Mouse (Mus musculus): Measurements from ENCODE around the gene Rad18. TPM values are rescaled to one million over a fixed set of nuclear protein-coding genes. Genes with fewer than 3 reads are reported as not detected.
A peak's percentile ranks its signal among the peaks of the same experiment; 100 is the strongest.

Rad18 gene
- polyA plus RNA-seq (2014; fragmentation: Nextera tagmentation; extraction: Ambion mirVana): 14.4 and 14.9 TPM in 2 replicates

DNA sequence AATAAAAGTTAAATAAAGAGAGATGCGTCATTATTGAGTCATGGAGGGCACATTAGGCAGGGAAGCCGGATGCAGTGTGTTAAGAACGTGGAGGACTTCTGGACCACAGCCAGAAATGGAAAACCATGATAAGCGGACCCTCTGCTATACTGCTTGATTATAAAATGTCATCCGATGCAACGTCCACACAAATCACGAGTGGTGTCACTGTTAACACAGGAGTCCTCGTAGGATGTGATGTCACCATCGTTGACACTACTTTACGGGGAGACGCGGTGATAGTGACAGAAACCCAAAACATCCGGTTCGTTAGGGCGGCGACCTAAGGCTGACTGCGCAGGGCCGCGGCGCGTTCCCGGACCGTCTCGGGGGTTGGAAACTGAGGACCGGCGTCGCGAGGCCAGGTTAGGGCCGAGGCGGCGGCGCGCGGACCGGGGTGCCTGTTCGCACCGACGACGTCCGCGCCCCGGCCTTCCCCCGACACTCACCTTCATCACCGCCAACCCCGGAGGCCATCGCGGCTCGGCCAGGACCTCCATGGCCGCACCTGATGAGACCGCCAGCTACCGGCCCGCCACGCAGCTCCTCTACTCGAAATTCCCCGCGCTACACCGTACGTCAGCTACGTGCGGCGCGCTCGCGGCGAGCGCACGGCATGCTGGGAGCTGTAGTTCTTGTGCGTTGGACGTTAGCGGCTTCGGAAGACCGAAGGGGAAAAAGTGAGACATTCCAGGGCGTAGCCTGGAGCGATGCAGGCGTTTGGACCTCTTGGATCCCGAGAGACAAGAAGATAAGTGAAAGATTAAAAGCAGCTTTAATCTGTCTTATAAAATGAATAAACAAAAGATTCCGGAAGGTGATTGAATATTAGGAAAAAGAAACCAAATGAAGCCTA, at the start of gene Rad18:
Gene Rad18 (minus strand): TSS at position 631 of the 895 bp plus-strand sequence.
- no peak within 1 kb of the TSS for H3K27ac ChIP-seq
- H3K36me3 ChIP-seq (replicated peaks; ENCODE audit: control insufficient read depth, insufficient read depth): no peaks in the 10 kb centered on the region
- DNase-seq (ENCODE audit: low spot score) (peak; percentile 92), ATAC-seq (ENCODE audit: low FRiP score) (peak; percentile 92)
- peak within 1 kb of the TSS; percentile 82 for H3K4me2 ChIP-seq (replicated peaks)
- 0 out of 2 replicates have a peak, but pooled peaks cover 5% of the 10 kb centered on the region for H3K27me3 ChIP-seq (ENCODE audit: control insufficient read depth, insufficient read depth, low read length)
- H3K9me3 ChIP-seq (ENCODE audit: control insufficient read depth, low read length): no peaks in the 10 kb centered on the region
- peak within 1 kb of the TSS; percentile 88 for H3K4me3 ChIP-seq (replicated peaks; ENCODE audit: low read length)
- no peaks in the 10 kb centered on the region for H3K4me1 ChIP-seq (replicated peaks; ENCODE audit: control insufficient read depth, insufficient read depth, low read length)
- peak within 1 kb of the TSS; percentile 53 for H3K9ac ChIP-seq
- WGBS: under 1% methylated on average over 77 of the region's 77 CpGs

- Histone ChIP-seq H3K4me3 (replicated peaks; ENCODE audit: low read length) (no peak overlapping the region), H3K27me3 (ENCODE audit: control insufficient read depth, insufficient read depth, low read length) (no peaks in the 10 kb centered on the region), H3K9ac (no peak overlapping the region), H3K27ac (no peak overlapping the region), H3K4me2 (replicated peaks) (no peak overlapping the region), H3K9me3 (ENCODE audit: control insufficient read depth, low read length) (no peaks in the 10 kb centered on the region), H3K36me3 (replicated peaks; ENCODE audit: control insufficient read depth, insufficient read depth) (peaks cover 89% of the 10 kb centered on the region), H3K4me1 (replicated peaks; ENCODE audit: control insufficient read depth, insufficient read depth, low read length) (no peaks in the 10 kb centered on the region)
- ATAC-seq (ENCODE audit: low FRiP score) (no peak), DNase-seq (ENCODE audit: low spot score) (no peak)
- 81% methylated on average over 2 of the region's 2 CpGs for WGBS
These were observed 45.8 kb upstream of the Rad18 start for GRCm38 (mm10) chr6:112742297-112742696.

DNA sequence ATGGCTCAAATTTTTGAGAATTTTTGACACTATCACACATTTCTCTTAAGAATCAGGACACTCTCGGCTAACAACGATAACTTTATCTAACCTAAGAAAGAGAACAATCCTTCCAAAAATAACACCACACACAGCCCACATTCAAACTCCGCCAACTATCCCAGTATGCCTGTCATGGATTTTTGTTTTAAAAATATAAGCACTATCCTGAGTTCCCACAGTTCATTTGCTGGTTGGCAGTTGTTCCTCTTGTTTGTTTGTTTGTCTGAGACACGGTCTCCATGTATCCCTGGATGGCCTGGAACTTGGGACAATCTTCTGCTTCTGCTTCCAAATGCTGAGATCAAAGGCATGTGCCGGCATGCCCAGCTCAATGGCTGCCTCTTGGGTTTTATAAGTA, 45.3 kb upstream of the Rad18 start:
- Histone ChIP-seq H3K4me3 (replicated peaks; ENCODE audit: low read length) (no peak overlapping the region), H3K36me3 (replicated peaks; ENCODE audit: control insufficient read depth, insufficient read depth) (peaks cover 91% of the 10 kb centered on the region), H3K27ac (no peak overlapping the region), H3K9me3 (ENCODE audit: control insufficient read depth, low read length) (no peaks in the 10 kb centered on the region), H3K27me3 (ENCODE audit: control insufficient read depth, insufficient read depth, low read length) (no peaks in the 10 kb centered on the region), H3K4me2 (replicated peaks) (no peak overlapping the region), H3K4me1 (replicated peaks; ENCODE audit: control insufficient read depth, insufficient read depth, low read length) (no peaks in the 10 kb centered on the region), H3K9ac (no peak overlapping the region)
- DNase-seq (ENCODE audit: low spot score) (no peak), ATAC-seq (ENCODE audit: low FRiP score) (no peak)
- WGBS: 95% methylated on average over 5 of the region's 5 CpGs

DNA sequence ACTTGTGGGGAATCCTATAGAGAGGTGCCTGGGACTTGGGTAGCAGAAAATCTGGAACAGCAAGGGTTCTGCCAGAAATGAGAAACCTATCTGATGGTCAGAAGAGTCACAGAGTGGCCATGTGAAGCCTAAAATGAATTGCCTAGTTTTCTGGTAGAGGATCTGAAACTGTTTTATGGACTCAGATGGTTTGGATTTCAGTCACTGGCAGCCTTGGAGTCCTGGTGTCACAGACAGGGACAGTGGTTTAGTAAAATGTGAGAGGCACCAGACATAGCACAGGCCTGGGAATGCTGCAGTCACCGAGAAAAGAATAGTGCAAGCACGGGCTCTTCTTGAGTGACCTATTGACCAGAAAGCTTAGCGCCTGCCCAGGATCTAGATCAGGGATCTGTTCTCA, 43.1 kb upstream of the Rad18 start:
- Histone ChIP-seq H3K4me2 (replicated peaks) (no peak overlapping the region), H3K27ac (no peak overlapping the region), H3K4me1 (replicated peaks; ENCODE audit: control insufficient read depth, insufficient read depth, low read length) (no peaks in the 10 kb centered on the region), H3K9me3 (ENCODE audit: control insufficient read depth, low read length) (no peaks in the 10 kb centered on the region), H3K27me3 (ENCODE audit: control insufficient read depth, insufficient read depth, low read length) (no peaks in the 10 kb centered on the region), H3K9ac (no peak overlapping the region), H3K36me3 (replicated peaks; ENCODE audit: control insufficient read depth, insufficient read depth) (peaks cover 90% of the 10 kb centered on the region), H3K4me3 (replicated peaks; ENCODE audit: low read length) (no peak overlapping the region)
- 88% methylated on average over 3 of the region's 3 CpGs for whole genome bisulfite sequencing
- no peak for DNase-seq (ENCODE audit: low spot score)
- no peak for ATAC-seq (ENCODE audit: low FRiP score)

- WGBS: 90% methylated on average over 6 of the region's 6 CpGs
- H3K27me3 ChIP-seq (ENCODE audit: control insufficient read depth, insufficient read depth, low read length): no peaks in the 10 kb centered on the region
- no peak overlapping the region for H3K4me3 ChIP-seq (replicated peaks; ENCODE audit: low read length)
- no peaks in the 10 kb centered on the region for H3K4me1 ChIP-seq (replicated peaks; ENCODE audit: control insufficient read depth, insufficient read depth, low read length)
- ATAC-seq (ENCODE audit: low FRiP score) (no peak), DNase-seq (ENCODE audit: low spot score) (no peak)
- no peak overlapping the region for H3K9ac ChIP-seq
- no peak overlapping the region for H3K4me2 ChIP-seq (replicated peaks)
- H3K9me3 ChIP-seq (ENCODE audit: control insufficient read depth, low read length): no peaks in the 10 kb centered on the region
- H3K27ac ChIP-seq: no peak overlapping the region
- H3K36me3 ChIP-seq (replicated peaks; ENCODE audit: control insufficient read depth, insufficient read depth): peaks cover 90% of the 10 kb centered on the region
These were observed 42.4 kb upstream of the Rad18 start for GRCm38 (mm10) chr6:112738924-112739323.

DNA sequence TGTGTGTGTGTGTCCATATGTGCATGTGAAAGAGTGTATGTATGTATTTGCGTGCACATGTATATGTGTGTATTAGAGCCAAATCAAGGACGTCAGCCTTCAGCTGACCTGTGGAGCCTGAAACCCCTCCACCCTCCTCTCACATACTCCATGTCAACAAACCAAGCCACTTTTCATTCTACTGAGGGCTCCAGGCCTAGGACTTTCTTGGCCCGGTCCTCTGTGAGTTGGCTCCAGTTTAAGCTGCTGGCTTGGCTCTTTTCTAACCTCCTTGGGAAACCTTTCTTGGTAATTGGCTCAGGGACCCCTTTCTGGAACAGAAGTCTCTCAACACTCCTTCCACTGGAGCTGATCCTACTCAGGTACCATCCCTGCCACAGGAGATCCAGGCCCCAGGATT, 40.0 kb upstream of the Rad18 start:
- H3K36me3 ChIP-seq (replicated peaks; ENCODE audit: control insufficient read depth, insufficient read depth): peaks cover 97% of the 10 kb centered on the region
- no peaks in the 10 kb centered on the region for H3K27me3 ChIP-seq (ENCODE audit: control insufficient read depth, insufficient read depth, low read length)
- no peak overlapping the region for H3K27ac ChIP-seq
- WGBS: 99% methylated on average over 3 of the region's 3 CpGs
- H3K4me1 ChIP-seq (replicated peaks; ENCODE audit: control insufficient read depth, insufficient read depth, low read length): no peaks in the 10 kb centered on the region
- no peak for DNase-seq (ENCODE audit: low spot score)
- H3K9me3 ChIP-seq (ENCODE audit: control insufficient read depth, low read length): no peaks in the 10 kb centered on the region
- no peak overlapping the region for H3K9ac ChIP-seq
- no peak for ATAC-seq (ENCODE audit: low FRiP score)
- H3K4me2 ChIP-seq (replicated peaks): no peak overlapping the region
- no peak overlapping the region for H3K4me3 ChIP-seq (replicated peaks; ENCODE audit: low read length)

DNA sequence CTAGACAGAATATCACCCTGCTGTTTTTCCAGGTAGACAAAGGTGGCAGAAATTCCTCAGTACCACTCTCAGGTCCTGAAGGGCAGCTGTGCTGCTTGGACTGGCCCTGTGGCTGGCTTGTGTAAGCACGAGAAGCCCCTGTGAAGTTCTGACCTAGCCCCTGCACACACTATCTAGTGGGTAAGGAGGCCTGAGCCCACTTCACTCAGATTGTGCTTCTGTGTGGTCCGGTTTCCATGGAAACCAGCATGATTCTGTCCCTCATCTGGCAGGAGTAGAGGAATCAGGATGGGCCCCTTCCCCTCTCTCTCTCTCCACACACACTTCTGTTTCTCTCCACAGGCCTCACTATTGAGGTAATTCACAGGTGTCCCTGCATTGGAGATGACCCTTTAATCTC, 38.6 kb upstream of the Rad18 start:
- DNase-seq (ENCODE audit: low spot score) (no peak), ATAC-seq (ENCODE audit: low FRiP score) (no peak)

GRCm38 (mm10) chr6:112733942-112734341, 37.5 kb upstream of the Rad18 start:
- WGBS: 82% methylated on average over 5 of the region's 5 CpGs
- Histone ChIP-seq H3K4me3 (replicated peaks; ENCODE audit: low read length) (no peak overlapping the region), H3K36me3 (replicated peaks; ENCODE audit: control insufficient read depth, insufficient read depth) (peaks cover 95% of the 10 kb centered on the region), H3K27ac (no peak overlapping the region), H3K4me1 (replicated peaks; ENCODE audit: control insufficient read depth, insufficient read depth, low read length) (peaks cover 3% of the 10 kb centered on the region; the same call in 1 of the 2 replicates), H3K9ac (no peak overlapping the region), H3K9me3 (ENCODE audit: control insufficient read depth, low read length) (no peaks in the 10 kb centered on the region), H3K27me3 (ENCODE audit: control insufficient read depth, insufficient read depth, low read length) (no peaks in the 10 kb centered on the region), H3K4me2 (replicated peaks) (no peak overlapping the region)
- ATAC-seq (ENCODE audit: low FRiP score) (no peak), DNase-seq (ENCODE audit: low spot score) (no peak)

More for the DNA sequence above, 38.6 kb upstream of the Rad18 start:
- H3K36me3 ChIP-seq (replicated peaks; ENCODE audit: control insufficient read depth, insufficient read depth): peaks cover 97% of the 10 kb centered on the region
- H3K9ac ChIP-seq: no peak overlapping the region
- no peaks in the 10 kb centered on the region for H3K9me3 ChIP-seq (ENCODE audit: control insufficient read depth, low read length)
- H3K4me3 ChIP-seq (replicated peaks; ENCODE audit: low read length): no peak overlapping the region
- no peaks in the 10 kb centered on the region for H3K27me3 ChIP-seq (ENCODE audit: control insufficient read depth, insufficient read depth, low read length)
- no peaks in the 10 kb centered on the region for H3K4me1 ChIP-seq (replicated peaks; ENCODE audit: control insufficient read depth, insufficient read depth, low read length)
- no peak overlapping the region for H3K27ac ChIP-seq
- H3K4me2 ChIP-seq (replicated peaks): no peak overlapping the region
- WGBS: 79% methylated on average over 2 of the region's 2 CpGs

DNA sequence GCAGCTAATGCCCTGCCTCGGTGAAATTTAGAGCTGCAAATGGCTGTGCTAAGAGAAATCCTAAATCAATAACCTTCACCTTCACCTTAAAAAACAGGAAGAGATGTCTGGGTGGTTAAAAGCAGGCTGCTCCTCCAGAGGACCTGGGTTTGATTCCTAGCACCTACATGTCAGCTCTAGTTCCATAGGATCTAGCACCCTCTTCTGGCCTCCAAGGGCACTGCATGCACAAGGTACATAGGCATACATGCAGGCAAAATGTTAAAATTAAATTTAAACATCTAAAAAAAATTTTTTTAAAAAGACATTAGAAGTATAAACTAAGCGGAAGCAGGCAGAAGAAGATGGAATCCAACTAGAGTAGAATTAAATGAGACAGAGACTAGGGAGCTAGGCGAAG, 35.9 kb upstream of the Rad18 start:
- no peak for DNase-seq (ENCODE audit: low spot score)
- Histone ChIP-seq H3K36me3 (replicated peaks; ENCODE audit: control insufficient read depth, insufficient read depth) (peaks cover 93% of the 10 kb centered on the region), H3K27ac (no peak overlapping the region), H3K9me3 (ENCODE audit: control insufficient read depth, low read length) (no peaks in the 10 kb centered on the region), H3K4me3 (replicated peaks; ENCODE audit: low read length) (no peak overlapping the region), H3K9ac (no peak overlapping the region), H3K4me1 (replicated peaks; ENCODE audit: control insufficient read depth, insufficient read depth, low read length) (peaks cover 6% of the 10 kb centered on the region), H3K4me2 (replicated peaks) (no peak overlapping the region), H3K27me3 (ENCODE audit: control insufficient read depth, insufficient read depth, low read length) (no peaks in the 10 kb centered on the region)
- WGBS: 98% methylated on average over 3 of the region's 3 CpGs
- no peak for ATAC-seq (ENCODE audit: low FRiP score)
